Mouse (Mus musculus): ENCODE measurements around the gene Olfr893.

- TF ChIP-seq CTCF (IDR thresholded peaks at IDR 0.05; ENCODE audit: low read depth) (no peak), EP300 (IDR thresholded peaks at IDR 0.05; ENCODE audit: low read depth) (no peak)
Measured at GRCm38 (mm10) chr9:38217755-38218154, 9.6 kb downstream of the Olfr893 start, which contains the start of gene Olfr894.

Data from liver, embryonic 14.5 days (tissue).